Mouse (Mus musculus) limb, embryonic 14.5 days (tissue): ENCODE results near the gene Esrrg. TPM values are rescaled to one million over a fixed set of nuclear protein-coding genes. Genes with fewer than 3 reads are reported as not detected.

Experiments used
- ATAC-seq: fragments of 200-750 bp; cut with Nextera tagmentation; 2 replicates; pipeline ENCODE4 v1.8.0; 2017; ENCODE audit warnings: low read depth, moderate number of reproducible peaks, moderate TSS enrichment; ENCODE audit not compliant: low FRiP score
- DNase-seq: peaks from one replicate; pipeline ENCODE4 v3.0.0-alpha.2; 2015; ENCODE audit warnings: low spot score
- H3K27ac ChIP-seq: fragments of 300-500 bp; sonication (generic); replicated peaks from 2 replicates; pipeline ENCODE4 v1.5.1; 2014; ENCODE audit warnings: low read depth, mild to moderate bottlenecking, low read length, moderate library complexity, mixed read lengths
- H3K27me3 ChIP-seq: fragments of 300-500 bp; sonication (generic); 2 replicates; pipeline ENCODE4 v1.6.1; 2014; ENCODE audit warnings: low read length, mixed read lengths; ENCODE audit not compliant: control insufficient read depth, insufficient read depth
- H3K36me3 ChIP-seq: fragments of 300-500 bp; sonication (generic); 2 replicates; pipeline ENCODE4 v1.6.1; 2014; ENCODE audit warnings: mild to moderate bottlenecking, low read length, moderate library complexity, mixed read lengths; ENCODE audit not compliant: control insufficient read depth, insufficient read depth
- H3K4me1 ChIP-seq: fragments of 300-500 bp; sonication (generic); 2 replicates; pipeline ENCODE4 v1.6.1; 2014; ENCODE audit warnings: antibody characterized with exemption, low read length, mixed read lengths; ENCODE audit not compliant: control insufficient read depth, insufficient read depth
- H3K4me2 ChIP-seq: fragments of 300-500 bp; sonication (generic); replicated peaks from 2 replicates; pipeline ENCODE4 v1.6.1; 2014; ENCODE audit warnings: low read depth, mild to moderate bottlenecking, low read length, moderate library complexity; ENCODE audit not compliant: severe bottlenecking
- H3K4me3 ChIP-seq: fragments of 300-500 bp; sonication (generic); replicated peaks from 2 replicates; pipeline ENCODE4 v1.5.1; 2014; ENCODE audit warnings: low read length
- H3K9ac ChIP-seq: fragments of 300-500 bp; sonication (generic); 2 replicates; pipeline ENCODE4 v1.6.1; 2014; ENCODE audit warnings: mild to moderate bottlenecking, low read depth, low read length, moderate library complexity; ENCODE audit not compliant: severe bottlenecking
- H3K9me3 ChIP-seq: fragments of 300-500 bp; sonication (generic); 2 replicates; pipeline ENCODE4 v1.6.1; 2016; ENCODE audit warnings: low read length; ENCODE audit not compliant: control insufficient read depth
- POLR2A ChIP-seq: fragments of 200-500 bp; IDR thresholded peaks from 2 replicates; pipeline ENCODE4 v1.8.0; 2012; ENCODE audit warnings: inconsistent platforms, mild to moderate bottlenecking, moderate library complexity, borderline replicate concordance; ENCODE audit not compliant: insufficient read depth, insufficient read length; ENCODE audit errors: extremely low read depth
- WGBS: fragments of 180-500 bp; shearing (Covaris S2); extraction: QIAGEN DNeasy Blood & Tissue Kit; methylation state at CpG from one replicate; pipeline ENCODE4 v1.1.7; 2014; 5-methylcytosine and 5-hydroxymethylcytosine counted together
- polyA plus RNA-seq, 2 experiments: library from polyadenylated mRNA; depleted of rRNA in 1 of 2; stranded (reverse) in 1 of 2; unstranded in 1 of 2; fragments of >200 nt; fragmentation: Nextera tagmentation in 1 of 2; extraction: Ambion mirVana in 1 of 2; gene quantifications; 2 replicates each; pipeline versions ENCODE4 v1.2.1 to v1.2.3; 2012 to 2014

Esrrg gene
- polyA plus RNA-seq, 2 experiments: 1.1 to 1.5 TPM

DNA sequence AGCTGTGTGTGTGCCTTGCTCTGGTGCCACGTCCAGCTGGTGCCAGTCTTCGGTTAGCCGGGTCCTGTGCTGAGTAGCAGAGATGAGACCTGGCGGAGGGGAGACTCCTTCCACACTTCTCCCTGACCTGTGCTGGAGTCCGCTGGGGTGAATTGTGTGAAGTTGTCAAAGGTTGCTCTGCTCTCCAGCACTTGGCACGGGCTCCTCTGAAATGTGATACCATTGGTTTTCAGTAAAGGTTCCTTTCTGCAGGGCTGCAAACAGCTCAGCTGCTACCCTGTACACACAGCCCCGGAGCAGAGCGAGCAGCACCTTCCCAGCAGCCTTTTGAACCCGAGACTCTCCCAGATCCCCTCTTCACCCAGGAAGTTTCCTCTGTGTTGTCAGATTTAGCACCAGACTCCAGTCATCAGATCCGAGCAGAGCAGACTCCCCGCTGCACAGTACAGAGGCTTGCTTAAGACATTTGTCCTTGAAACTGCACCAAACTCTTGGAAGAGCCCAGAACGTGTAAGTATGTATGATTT lies 53.6 kb downstream of the Esrrg start:
- Histone ChIP-seq H3K27me3 (no peaks in the 10 kb centered on the region), H3K9me3 (no peaks in the 10 kb centered on the region), H3K4me1 (peaks cover 26% of the 10 kb centered on the region), H3K9ac (no peak overlapping the region), H3K4me3 (0 out of 2 replicates have a peak overlapping the region, but pooled peaks have one; percentile 6), H3K36me3 (no peaks in the 10 kb centered on the region), H3K4me2 (peak overlapping the region; percentile 42), H3K27ac (no peak overlapping the region)
- 0 out of 2 replicates have a peak, but pooled peaks have one; percentile 19 for TF ChIP-seq POLR2A
- ATAC-seq (peak; percentile 30), DNase-seq (no peak)
- WGBS: 13% methylated on average over 12 of the region's 12 CpGs

DNA sequence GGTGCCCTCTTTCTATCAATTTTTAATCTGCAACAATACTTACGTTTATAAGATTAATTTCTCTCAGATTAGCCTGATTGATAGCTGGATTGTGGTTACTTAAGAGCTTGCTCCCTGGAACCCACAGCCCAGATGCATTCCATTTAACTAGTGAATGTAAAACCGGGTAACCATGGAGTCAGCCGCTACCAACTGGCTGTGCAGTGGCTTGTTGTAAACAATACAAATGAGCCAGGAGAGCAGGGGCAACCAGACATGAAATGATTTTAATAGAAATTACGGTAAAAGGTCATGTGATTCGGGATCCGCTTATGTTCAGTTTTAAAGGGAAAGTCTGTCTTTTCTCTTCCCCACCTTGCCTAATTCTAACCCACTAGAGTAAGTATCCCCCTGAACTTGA lies 54.8 kb downstream of the Esrrg start:
- WGBS: 32% methylated on average over 6 of the region's 6 CpGs
- H3K9ac ChIP-seq: no peak overlapping the region
- peaks cover 26% of the 10 kb centered on the region for H3K4me1 ChIP-seq
- no peak overlapping the region for H3K27ac ChIP-seq
- H3K36me3 ChIP-seq: no peaks in the 10 kb centered on the region
- no peak overlapping the region; the same call in 1 of the 2 replicates for H3K4me2 ChIP-seq
- H3K9me3 ChIP-seq: no peaks in the 10 kb centered on the region
- TF ChIP-seq POLR2A: no peak
- ATAC-seq (no peak), DNase-seq (no peak)
- H3K4me3 ChIP-seq: no peak overlapping the region
- no peaks in the 10 kb centered on the region for H3K27me3 ChIP-seq

DNA sequence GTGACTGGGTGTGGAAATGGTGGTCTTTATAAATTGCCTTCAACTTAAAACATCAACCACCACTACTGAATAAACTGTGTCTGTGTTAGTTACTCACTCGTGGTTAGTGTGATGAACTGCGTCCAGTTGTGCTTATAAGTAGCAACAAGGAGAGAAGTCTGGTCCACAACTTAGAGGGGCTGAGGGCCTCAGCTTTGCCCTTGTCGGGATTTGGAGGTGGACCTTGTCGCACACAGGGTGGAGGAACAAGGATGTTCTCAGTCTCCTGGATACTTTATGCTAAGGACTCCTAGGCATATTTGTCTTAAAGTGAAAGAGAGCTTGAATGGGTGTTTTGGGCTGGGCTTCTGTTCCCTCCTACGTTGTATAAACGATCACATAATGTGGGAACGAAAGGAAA lies 55.7 kb downstream of the Esrrg start:
- Histone ChIP-seq H3K4me2 (no peak overlapping the region), H3K4me3 (no peak overlapping the region), H3K27me3 (no peaks in the 10 kb centered on the region), H3K4me1 (peaks cover 26% of the 10 kb centered on the region), H3K9ac (no peak overlapping the region), H3K9me3 (no peaks in the 10 kb centered on the region), H3K27ac (no peak overlapping the region), H3K36me3 (no peaks in the 10 kb centered on the region)
- DNase-seq (no peak), ATAC-seq (no peak)
- 84% methylated on average over 7 of the region's 7 CpGs for WGBS
- no peak for TF ChIP-seq POLR2A

DNA sequence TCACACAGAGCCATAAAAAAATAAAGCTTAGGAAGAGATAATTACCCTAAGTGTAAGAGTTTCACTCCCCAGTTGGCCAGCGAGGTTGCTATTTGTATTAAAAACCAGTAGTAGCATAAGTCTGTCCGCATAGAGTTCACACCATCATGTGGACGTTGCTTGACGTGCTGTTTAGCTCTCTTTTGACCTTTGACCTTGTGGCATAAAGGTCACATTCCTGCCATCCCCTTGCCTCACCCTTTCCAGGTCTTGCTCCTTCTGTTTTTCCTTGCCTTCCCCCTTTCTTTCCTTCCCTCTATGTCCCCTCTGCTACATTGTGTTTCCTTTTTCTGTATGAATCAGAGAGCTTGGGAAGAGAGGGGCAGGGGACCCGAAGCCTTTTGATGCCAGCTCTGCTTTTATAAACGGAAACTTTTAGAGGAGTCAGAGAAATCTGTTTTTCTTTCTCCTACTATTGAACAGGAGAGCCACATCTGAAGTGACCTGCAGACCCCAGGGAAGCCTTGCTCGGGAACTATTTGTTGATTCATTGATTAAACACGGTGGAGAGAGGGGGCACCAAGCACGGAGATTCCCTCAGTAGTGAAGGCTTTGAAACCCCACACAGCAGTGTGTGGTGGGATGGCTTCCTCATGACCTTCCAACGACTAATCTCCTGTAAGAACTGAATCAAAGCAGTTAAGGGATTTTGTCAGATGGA lies 57.5 kb downstream of the Esrrg start:
- no peaks in the 10 kb centered on the region for H3K36me3 ChIP-seq
- no peaks in the 10 kb centered on the region for H3K9me3 ChIP-seq
- WGBS: 39% methylated on average over 10 of the region's 10 CpGs
- peaks cover 24% of the 10 kb centered on the region for H3K4me1 ChIP-seq
- H3K4me2 ChIP-seq: no peak overlapping the region
- DNase-seq: no peak
- no peaks in the 10 kb centered on the region for H3K27me3 ChIP-seq
- H3K4me3 ChIP-seq: no peak overlapping the region
- no peak overlapping the region for H3K9ac ChIP-seq
- no peak overlapping the region for H3K27ac ChIP-seq
- no peak for TF ChIP-seq POLR2A
- no peak for ATAC-seq

DNA sequence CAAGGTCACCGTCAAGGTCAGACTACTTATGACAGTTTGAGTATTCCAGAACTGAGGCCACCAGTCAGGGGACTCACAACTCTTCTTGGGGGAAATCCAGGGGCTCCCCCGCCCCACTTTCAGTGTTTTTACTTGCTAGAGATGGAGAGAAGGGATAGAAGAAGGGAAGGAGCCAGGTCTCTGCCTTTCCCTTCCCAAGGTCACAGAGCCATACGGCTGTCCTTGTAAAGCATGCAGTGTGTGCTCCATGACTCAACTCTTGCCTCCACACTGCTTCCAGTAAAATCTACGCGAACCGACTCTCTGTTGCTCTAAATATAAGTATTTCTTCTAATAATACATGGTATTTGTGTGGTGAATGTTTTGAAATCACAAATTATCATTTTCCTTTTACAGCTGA lies 61.2 kb downstream of the Esrrg start:
- H3K27me3 ChIP-seq: no peaks in the 10 kb centered on the region
- 93% methylated on average over 6 of the region's 6 CpGs for WGBS
- H3K9me3 ChIP-seq: no peaks in the 10 kb centered on the region
- H3K36me3 ChIP-seq: no peaks in the 10 kb centered on the region
- DNase-seq (no peak), ATAC-seq (no peak)
- H3K4me1 ChIP-seq: no peaks in the 10 kb centered on the region
- H3K4me2 ChIP-seq: no peak overlapping the region
- H3K27ac ChIP-seq: no peak overlapping the region
- no peak for TF ChIP-seq POLR2A
- H3K4me3 ChIP-seq: no peak overlapping the region
- no peak overlapping the region for H3K9ac ChIP-seq
